Mouse (Mus musculus): Measurements from ENCODE around the gene Btnl1. TPM values are rescaled to one million over a fixed set of nuclear protein-coding genes. Genes with fewer than 3 reads are reported as not detected.

The Btnl1 gene
- polyA plus RNA-seq, 1 experiment from 2014 or later: not detected

DNA sequence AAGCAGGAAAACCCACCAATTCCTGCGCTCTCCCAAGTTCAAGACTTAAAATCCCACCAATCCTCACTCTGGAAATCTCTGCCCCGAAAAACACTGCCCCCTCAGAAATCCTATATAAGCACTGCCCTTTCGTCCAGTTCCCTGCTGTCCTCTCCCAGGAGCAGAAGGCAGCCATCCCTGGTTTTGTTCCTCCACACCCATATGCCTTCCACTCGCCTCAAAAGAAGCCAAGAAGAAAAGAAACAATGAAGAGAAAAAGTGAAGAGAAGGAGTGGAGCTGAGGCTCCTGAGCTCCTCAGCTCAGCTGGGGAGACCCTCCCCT is 22.4 kb downstream of the Btnl1 start:
- Histone ChIP-seq H3K36me3 (ENCODE audit: inconsistent target) (no peaks in the 10 kb centered on the region), H3K27ac (no peak overlapping the region), H3K4me3 (ENCODE audit: inconsistent target) (no peak overlapping the region; the same call in 1 of the 2 replicates), H3K79me2 (ENCODE audit: inconsistent target) (no peaks in the 10 kb centered on the region)
- 80% methylated on average over 4 of the region's 4 CpGs for WGBS (ENCODE audit: missing documents)

DNA sequence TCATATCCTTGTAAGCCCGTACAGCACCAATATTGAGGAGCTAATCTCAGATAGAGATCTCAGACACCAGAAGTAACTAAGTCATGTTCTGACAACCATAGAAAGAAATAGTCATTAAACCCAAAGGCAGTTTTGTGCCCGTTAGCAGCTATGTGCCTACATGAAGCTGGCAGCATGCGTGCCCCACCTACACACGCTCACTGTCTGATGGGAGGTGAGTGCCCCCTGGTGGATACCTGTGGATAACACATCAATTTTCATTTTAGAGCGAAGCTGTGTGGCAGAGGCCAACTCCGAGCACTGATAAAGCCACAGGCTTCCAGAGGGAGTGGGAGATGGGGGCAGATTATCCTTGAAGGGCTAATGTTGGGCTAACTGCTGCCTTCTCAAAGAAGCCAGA is 34.2 kb downstream of the Btnl1 start:
- H3K79me2 ChIP-seq (ENCODE audit: inconsistent target): no peaks in the 10 kb centered on the region
- no peak overlapping the region for H3K4me3 ChIP-seq (ENCODE audit: inconsistent target)
- 26% methylated on average over 6 of the region's 6 CpGs for WGBS (ENCODE audit: missing documents)
- no peak overlapping the region for H3K27ac ChIP-seq
- no peaks in the 10 kb centered on the region for H3K36me3 ChIP-seq (ENCODE audit: inconsistent target)

DNA sequence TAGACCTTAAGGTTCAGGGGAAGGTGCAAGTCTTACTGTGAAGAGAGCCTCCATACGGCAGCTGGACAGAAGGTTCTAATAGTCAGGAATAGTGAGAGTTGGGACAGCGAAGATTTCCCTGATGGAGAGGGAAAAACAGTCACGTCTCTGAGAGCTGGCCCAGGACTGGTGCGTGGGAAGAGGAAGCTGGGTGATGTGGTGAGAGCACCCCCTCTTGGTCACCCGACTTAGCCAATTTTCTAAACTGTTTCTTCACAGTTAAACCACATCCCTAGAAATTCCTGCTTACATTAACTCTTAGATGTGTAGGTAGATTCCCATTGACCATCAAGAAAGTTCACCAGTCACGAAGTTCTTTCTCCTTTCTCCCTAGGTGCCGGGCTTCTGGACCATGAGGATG is 43.1 kb downstream of the Btnl1 start:
- Histone ChIP-seq H3K27ac (no peak overlapping the region), H3K4me3 (ENCODE audit: inconsistent target) (no peak overlapping the region), H3K79me2 (ENCODE audit: inconsistent target) (no peaks in the 10 kb centered on the region), H3K36me3 (ENCODE audit: inconsistent target) (no peaks in the 10 kb centered on the region)
- 36% methylated on average over 6 of the region's 7 CpGs for WGBS (ENCODE audit: missing documents)

DNA sequence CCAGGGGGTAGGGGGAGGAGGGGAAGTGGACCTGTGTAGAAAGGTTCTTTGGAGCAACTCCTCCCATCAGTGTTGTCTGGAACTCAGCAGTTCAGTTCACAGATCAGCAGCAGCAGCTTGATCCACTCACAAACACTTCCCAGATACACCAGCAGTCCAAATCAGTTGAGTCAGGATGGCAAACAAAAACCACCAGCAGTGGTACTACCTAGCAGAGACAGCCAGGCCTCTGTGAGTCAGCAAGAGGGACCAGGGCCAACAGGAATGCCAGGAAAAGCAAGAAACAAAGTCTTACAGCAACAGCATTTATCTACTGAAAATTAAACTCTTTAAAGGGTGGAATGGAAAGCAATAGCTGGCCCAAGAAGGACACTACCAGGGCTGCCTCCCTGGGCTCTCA is 50.7 kb downstream of the Btnl1 start:
- no peak overlapping the region for H3K27ac ChIP-seq
- H3K4me3 ChIP-seq (ENCODE audit: inconsistent target): no peak overlapping the region
- no peaks in the 10 kb centered on the region for H3K79me2 ChIP-seq (ENCODE audit: inconsistent target)
- no peaks in the 10 kb centered on the region for H3K36me3 ChIP-seq (ENCODE audit: inconsistent target)

Other genes starting within 250 kb of the Btnl1 start
- 1.2 to 2.2 TPM (median 1.8 TPM) in 3 replicates for gene H2-DMb2, start 233.8 kb upstream of the Btnl1 start, polyA plus RNA-seq (2018)
- gene H2-DMb1, start 224.1 kb upstream of the Btnl1 start, polyA plus RNA-seq (2018): 26.4 to 54.6 TPM (median 34.2 TPM) in 3 replicates
- 42.0 to 121 TPM (median 79.2 TPM) in 3 replicates for gene Tap1, start 189.6 kb upstream of the Btnl1 start, polyA plus RNA-seq (2018)
- gene Psmb9, start 189.4 kb upstream of the Btnl1 start, polyA plus RNA-seq (2018): 38.9 to 88.0 TPM (median 49.9 TPM) in 3 replicates
- 147 to 329 TPM (median 288 TPM) in 3 replicates for gene Psmb8, start 179.4 kb upstream of the Btnl1 start, polyA plus RNA-seq (2018)
- 26.1 to 58.7 TPM (median 37.6 TPM) in 3 replicates for gene Tap2, start 173.6 kb upstream of the Btnl1 start, polyA plus RNA-seq (2018)
- gene H2-Ob, start 138.2 kb upstream of the Btnl1 start, polyA plus RNA-seq (2018): 0.15 to 0.41 TPM (median 0.33 TPM) in 3 replicates
- gene H2-Ab1, start 119.4 kb upstream of the Btnl1 start, polyA plus RNA-seq (2018): 88.0 to 180 TPM (median 145 TPM) in 3 replicates
- 116 to 315 TPM (median 141 TPM) in 3 replicates for gene H2-Aa, start 89.3 kb upstream of the Btnl1 start, polyA plus RNA-seq (2018)
- gene H2-Eb1, start 71.3 kb upstream of the Btnl1 start, polyA plus RNA-seq (2018): 73.4 to 224 TPM (median 73.4 TPM) in 3 replicates
- gene H2-Eb2, start 51.5 kb upstream of the Btnl1 start, polyA plus RNA-seq (2018): 0.08 to 0.53 TPM (median 0.17 TPM) in 3 replicates
- gene Btnl2, start 22.3 kb upstream of the Btnl1 start, polyA plus RNA-seq (2018): 0.12 to 0.34 TPM (median 0.14 TPM) in 3 replicates
- gene BC051142, start 21.7 kb downstream of the Btnl1 start, polyA plus RNA-seq (2018): 0.40 TPM in 1 of 3 replicates, not detected in the others
- gene Btnl4, start 100.2 kb downstream of the Btnl1 start, polyA plus RNA-seq (2018): 0.16 TPM in 1 of 3 replicates, not detected in the others
- gene Btnl6, start 140.2 kb downstream of the Btnl1 start, polyA plus RNA-seq (2018): 0.09 to 0.27 TPM in 2 of 3 replicates, not detected in the other
- gene Notch4, start 187.1 kb downstream of the Btnl1 start, polyA plus RNA-seq (2018): 0.08 to 0.30 TPM (median 0.11 TPM) in 3 replicates
- gene Gpsm3, start 212.7 kb downstream of the Btnl1 start, polyA plus RNA-seq (2018): 124 to 167 TPM (median 152 TPM) in 3 replicates
- gene Pbx2, start 214.1 kb downstream of the Btnl1 start, polyA plus RNA-seq (2018): 44.7 to 64.2 TPM (median 45.7 TPM) in 3 replicates
- 0.22 to 0.38 TPM (median 0.27 TPM) in 3 replicates for gene Ager, start 220.7 kb downstream of the Btnl1 start, polyA plus RNA-seq (2018)
- gene Rnf5, start 226.6 kb downstream of the Btnl1 start, polyA plus RNA-seq (2018): 45.1 to 50.3 TPM (median 47.5 TPM) in 3 replicates
- 67.5 to 77.3 TPM (median 76.0 TPM) in 3 replicates for gene Agpat1, start 227.1 kb downstream of the Btnl1 start, polyA plus RNA-seq (2018)
- 0.14 to 0.69 TPM (median 0.28 TPM) in 3 replicates for gene Egfl8, start 238.8 kb downstream of the Btnl1 start, polyA plus RNA-seq (2018)